Mouse (Mus musculus): ENCODE results near the gene Dnph1.

GRCm38 (mm10) chr17:46545813-46546564 is 49.5 kb downstream of the Dnph1 start, which contains the start of gene Cul9:
- no peak for TF ChIP-seq CTCF (IDR thresholded peaks at IDR 0.05; ENCODE audit: control insufficient read depth, insufficient read depth, low read length)
- peak; percentile 21; the same call in 1 of the 2 replicates for TF ChIP-seq POLR2A (IDR thresholded peaks at IDR 0.05; ENCODE audit: borderline replicate concordance, control insufficient read depth, low read depth, low read length)
